Mouse (Mus musculus): Measurements from ENCODE around the gene Dars2.

DNA sequence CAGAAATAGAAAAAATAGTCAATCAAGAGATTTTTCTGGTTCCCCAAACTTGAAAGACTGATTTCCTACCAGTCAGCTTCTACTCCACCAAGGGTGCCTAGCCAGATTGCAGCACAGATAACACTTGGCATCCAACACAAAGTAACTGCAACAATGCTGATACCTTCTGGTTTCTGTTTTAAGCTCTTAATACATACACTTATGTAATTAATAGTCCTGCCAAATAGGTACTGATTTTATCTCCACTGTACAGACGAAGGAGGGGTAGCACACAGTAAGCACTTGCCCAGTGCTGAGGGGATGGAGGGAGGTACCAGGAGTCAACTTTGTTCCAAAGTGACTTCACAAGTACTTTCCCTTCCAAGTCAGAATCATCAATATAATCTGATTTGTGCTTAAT lies 33.4 kb upstream of the Dars2 start:
- no peak for TF ChIP-seq POLR2A (IDR thresholded peaks at IDR 0.05; ENCODE audit: control insufficient read depth, low read depth, low read length)
- no peak for TF ChIP-seq CTCF (IDR thresholded peaks at IDR 0.05; ENCODE audit: control insufficient read depth, insufficient read depth, insufficient replicate concordance, low read depth, low read length)

Data from testis, adult 2 months (tissue).